Mouse (Mus musculus): ENCODE data around the gene Dtnb. TPM values are rescaled to one million over a fixed set of nuclear protein-coding genes. Genes with fewer than 3 reads are reported as not detected.

Dtnb gene
- total and polyA plus RNA-seq, 2 experiments from 2014 or later, result 4.7 to 25.5 TPM

- TF ChIP-seq CTCF (IDR thresholded peaks at IDR 0.05; ENCODE audit: low read depth) (no peak), EP300 (IDR thresholded peaks at IDR 0.05; ENCODE audit: low read depth) (no peak)
- WGBS, result 88% methylated on average over 7 of the region's 7 CpGs
- Histone ChIP-seq H3K9ac (replicated peaks; ENCODE audit: low read depth, low read length) (no peak overlapping the region), H3K36me3 (replicated peaks; ENCODE audit: control insufficient read depth, insufficient read depth, low read length) (no peaks in the 10 kb centered on the region), H3K27me3 (ENCODE audit: control insufficient read depth, insufficient read depth, low read length) (no peaks in the 10 kb centered on the region), H3K27ac (ENCODE audit: low read depth) (no peak overlapping the region), H3K4me1 (ENCODE audit: control insufficient read depth, insufficient read depth) (no peaks in the 10 kb centered on the region), H3K4me3 (ENCODE audit: low read depth, low read length) (no peak overlapping the region), H3K4me2 (ENCODE audit: low read depth, low read length) (no peak overlapping the region), H3K9me3 (replicated peaks; ENCODE audit: control insufficient read depth, low read length) (no peaks in the 10 kb centered on the region)
- DNase-seq (ENCODE audit: low spot score) (no peak), ATAC-seq (ENCODE audit: insufficient read depth, low read depth) (no peak)
These were observed 31.3 kb upstream of the Dtnb start for GRCm38 (mm10) chr12:3540871-3541270.

GRCm38 (mm10) chr12:3545451-3545850 is 26.7 kb upstream of the Dtnb start:
- H3K4me3 ChIP-seq (ENCODE audit: low read depth, low read length), result no peak overlapping the region
- H3K4me1 ChIP-seq (ENCODE audit: control insufficient read depth, insufficient read depth), result peaks cover 5% of the 10 kb centered on the region; the same call in 1 of the 2 replicates
- H3K27ac ChIP-seq (ENCODE audit: low read depth), result no peak overlapping the region
- 73% methylated on average over 3 of the region's 3 CpGs for WGBS
- DNase-seq (ENCODE audit: low spot score) (no peak), ATAC-seq (ENCODE audit: insufficient read depth, low read depth) (no peak)
- no peak for TF ChIP-seq CTCF (IDR thresholded peaks at IDR 0.05; ENCODE audit: low read depth)
- TF ChIP-seq EP300 (IDR thresholded peaks at IDR 0.05; ENCODE audit: low read depth), result no peak
- no peak overlapping the region for H3K9ac ChIP-seq (replicated peaks; ENCODE audit: low read depth, low read length)
- no peaks in the 10 kb centered on the region for H3K27me3 ChIP-seq (ENCODE audit: control insufficient read depth, insufficient read depth, low read length)
- no peaks in the 10 kb centered on the region for H3K36me3 ChIP-seq (replicated peaks; ENCODE audit: control insufficient read depth, insufficient read depth, low read length)
- no peak overlapping the region for H3K4me2 ChIP-seq (ENCODE audit: low read depth, low read length)
- H3K9me3 ChIP-seq (replicated peaks; ENCODE audit: control insufficient read depth, low read length), result no peaks in the 10 kb centered on the region

GRCm38 (mm10) chr12:3546121-3546658 is 26.0 kb upstream of the Dtnb start:
- H3K27me3 ChIP-seq (ENCODE audit: control insufficient read depth, insufficient read depth, low read length), result no peaks in the 10 kb centered on the region

GRCm38 (mm10) chr12:3546781-3547180 is 25.4 kb upstream of the Dtnb start:
- WGBS, result 43% methylated on average over 6 of the region's 6 CpGs

More at GRCm38 (mm10) chr12:3546121-3546658, 26.0 kb upstream of the Dtnb start:
- Histone ChIP-seq H3K4me3 (ENCODE audit: low read depth, low read length) (no peak overlapping the region), H3K27ac (ENCODE audit: low read depth) (no peak overlapping the region), H3K9me3 (replicated peaks; ENCODE audit: control insufficient read depth, low read length) (no peaks in the 10 kb centered on the region), H3K4me1 (ENCODE audit: control insufficient read depth, insufficient read depth) (peaks cover 5% of the 10 kb centered on the region; the same call in 1 of the 2 replicates), H3K9ac (replicated peaks; ENCODE audit: low read depth, low read length) (no peak overlapping the region), H3K4me2 (ENCODE audit: low read depth, low read length) (no peak overlapping the region), H3K36me3 (replicated peaks; ENCODE audit: control insufficient read depth, insufficient read depth, low read length) (no peaks in the 10 kb centered on the region)
- WGBS, result 52% methylated on average over 4 of the region's 4 CpGs
- no peak for ATAC-seq (ENCODE audit: insufficient read depth, low read depth)
- no peak for DNase-seq (ENCODE audit: low spot score)
- TF ChIP-seq EP300 (IDR thresholded peaks at IDR 0.05; ENCODE audit: low read depth), result no peak
- no peak for TF ChIP-seq CTCF (IDR thresholded peaks at IDR 0.05; ENCODE audit: low read depth)

GRCm38 (mm10) chr12:3547506-3547905 is 24.7 kb upstream of the Dtnb start:
- Histone ChIP-seq H3K27me3 (ENCODE audit: control insufficient read depth, insufficient read depth, low read length) (no peaks in the 10 kb centered on the region), H3K27ac (ENCODE audit: low read depth) (no peak overlapping the region), H3K9me3 (replicated peaks; ENCODE audit: control insufficient read depth, low read length) (no peaks in the 10 kb centered on the region), H3K4me2 (ENCODE audit: low read depth, low read length) (no peak overlapping the region), H3K4me1 (ENCODE audit: control insufficient read depth, insufficient read depth) (peaks cover 5% of the 10 kb centered on the region; the same call in 1 of the 2 replicates), H3K36me3 (replicated peaks; ENCODE audit: control insufficient read depth, insufficient read depth, low read length) (no peaks in the 10 kb centered on the region), H3K4me3 (ENCODE audit: low read depth, low read length) (no peak overlapping the region), H3K9ac (replicated peaks; ENCODE audit: low read depth, low read length) (no peak overlapping the region)
- no peak for ATAC-seq (ENCODE audit: insufficient read depth, low read depth)
- whole genome bisulfite sequencing, result 38% methylated on average over 4 of the region's 4 CpGs
- DNase-seq (ENCODE audit: low spot score), result no peak
- TF ChIP-seq CTCF (IDR thresholded peaks at IDR 0.05; ENCODE audit: low read depth) (no peak), EP300 (IDR thresholded peaks at IDR 0.05; ENCODE audit: low read depth) (no peak)

More at GRCm38 (mm10) chr12:3546781-3547180, 25.4 kb upstream of the Dtnb start:
- Histone ChIP-seq H3K4me2 (ENCODE audit: low read depth, low read length) (no peak overlapping the region), H3K9me3 (replicated peaks; ENCODE audit: control insufficient read depth, low read length) (no peaks in the 10 kb centered on the region), H3K27me3 (ENCODE audit: control insufficient read depth, insufficient read depth, low read length) (no peaks in the 10 kb centered on the region), H3K9ac (replicated peaks; ENCODE audit: low read depth, low read length) (no peak overlapping the region), H3K4me1 (ENCODE audit: control insufficient read depth, insufficient read depth) (peaks cover 5% of the 10 kb centered on the region; the same call in 1 of the 2 replicates), H3K36me3 (replicated peaks; ENCODE audit: control insufficient read depth, insufficient read depth, low read length) (no peaks in the 10 kb centered on the region), H3K4me3 (ENCODE audit: low read depth, low read length) (no peak overlapping the region), H3K27ac (ENCODE audit: low read depth) (no peak overlapping the region)
- ATAC-seq (ENCODE audit: insufficient read depth, low read depth) (no peak), DNase-seq (ENCODE audit: low spot score) (no peak)
- TF ChIP-seq EP300 (IDR thresholded peaks at IDR 0.05; ENCODE audit: low read depth) (no peak), CTCF (IDR thresholded peaks at IDR 0.05; ENCODE audit: low read depth) (no peak)

GRCm38 (mm10) chr12:3547911-3548310 is 24.3 kb upstream of the Dtnb start:
- 58% methylated on average over 3 of the region's 3 CpGs for WGBS
- peaks cover 5% of the 10 kb centered on the region; the same call in 1 of the 2 replicates for H3K4me1 ChIP-seq (ENCODE audit: control insufficient read depth, insufficient read depth)
- H3K27ac ChIP-seq (ENCODE audit: low read depth), result no peak overlapping the region
- no peak overlapping the region for H3K4me2 ChIP-seq (ENCODE audit: low read depth, low read length)
- no peak overlapping the region for H3K4me3 ChIP-seq (ENCODE audit: low read depth, low read length)
- H3K9ac ChIP-seq (replicated peaks; ENCODE audit: low read depth, low read length), result no peak overlapping the region
- DNase-seq (ENCODE audit: low spot score) (no peak), ATAC-seq (ENCODE audit: insufficient read depth, low read depth) (no peak)
- TF ChIP-seq EP300 (IDR thresholded peaks at IDR 0.05; ENCODE audit: low read depth), result no peak
- no peak for TF ChIP-seq CTCF (IDR thresholded peaks at IDR 0.05; ENCODE audit: low read depth)
- no peaks in the 10 kb centered on the region for H3K36me3 ChIP-seq (replicated peaks; ENCODE audit: control insufficient read depth, insufficient read depth, low read length)
- no peaks in the 10 kb centered on the region for H3K9me3 ChIP-seq (replicated peaks; ENCODE audit: control insufficient read depth, low read length)
- no peaks in the 10 kb centered on the region for H3K27me3 ChIP-seq (ENCODE audit: control insufficient read depth, insufficient read depth, low read length)

All from heart, postnatal 0 days (tissue).